Mouse (Mus musculus): Measurements from ENCODE around the gene Krtap4-2.
"Not testable (repeated sequence)": the region's sequence is repeated elsewhere in the genome, so short reads cannot be mapped to it uniquely, and the experiment has no call there.

Gene Krtap4-2

GRCm38 (mm10) chr11:99634653-99635134, at the start of gene Krtap4-2:
Krtap4-2 (minus strand) TSS chr11:99635084.
- no peak for DNase-seq (ENCODE audit: low spot score)

DNA sequence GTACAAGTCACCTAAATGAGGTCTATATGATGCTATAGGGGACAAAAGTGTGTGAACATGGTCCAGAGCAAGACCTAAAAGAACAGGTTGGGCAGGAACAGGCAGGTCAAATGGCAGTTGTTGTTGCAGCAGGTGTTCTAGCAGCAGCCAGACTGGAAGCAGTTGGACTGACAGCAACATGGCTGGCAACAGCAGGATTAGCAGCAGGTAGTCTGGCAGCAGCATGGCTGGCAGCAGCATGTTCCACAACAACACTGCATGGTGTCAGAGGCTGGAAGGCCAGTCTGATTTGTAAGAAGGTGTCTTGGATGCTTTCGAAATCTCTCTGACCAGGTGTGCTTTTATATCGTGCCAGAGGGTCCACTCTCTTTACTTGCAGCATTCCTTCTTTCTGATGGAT, 48.6 kb upstream of the Krtap4-2 start:
- DNase-seq (ENCODE audit: low spot score) = no peak

DNA sequence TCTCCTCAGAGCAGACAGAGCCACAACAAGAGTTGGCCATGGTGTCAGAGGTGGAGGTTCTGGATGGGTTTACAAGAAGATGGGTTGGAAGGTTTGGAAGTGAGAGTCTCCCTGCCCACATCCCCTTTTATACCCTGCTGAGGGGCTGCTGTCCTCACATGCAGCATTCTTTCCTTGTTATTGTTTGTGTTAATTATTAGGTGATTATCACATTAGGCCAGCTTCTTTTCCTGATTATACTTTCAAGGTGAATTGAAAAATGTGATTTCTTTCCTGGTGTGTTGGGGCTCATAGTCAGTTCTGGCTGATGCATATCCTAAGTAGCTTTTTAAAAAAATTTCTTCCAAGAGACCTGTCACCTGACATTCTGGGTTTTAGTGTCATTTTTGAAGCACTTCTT, 31.0 kb upstream of the Krtap4-2 start, which contains the start of gene Krtap4-6:
Gene Krtap4-6, minus strand, starts transcription at position 101 of the 400 bp plus-strand sequence.
- DNase-seq (ENCODE audit: low spot score) = no peak

DNA sequence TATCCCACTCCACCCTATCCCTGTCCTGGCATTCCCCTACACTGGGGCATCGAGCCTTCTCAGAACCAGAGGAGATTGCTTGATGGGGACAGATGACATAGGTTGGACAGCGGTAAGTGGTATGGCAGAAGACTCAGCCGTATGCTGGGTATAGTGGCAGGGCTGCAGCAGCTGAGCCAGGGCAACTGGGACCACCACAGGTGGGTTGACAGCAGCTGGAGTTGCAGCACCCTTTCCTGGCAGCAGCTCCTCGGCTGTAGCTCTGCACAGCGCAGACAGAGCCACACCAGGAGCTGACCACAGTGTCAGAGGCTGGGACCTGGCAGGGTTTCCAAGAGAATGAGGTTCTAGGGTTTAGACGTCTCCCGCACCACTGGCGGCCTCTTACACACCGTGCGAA, 27.9 kb upstream of the Krtap4-2 start:
- DNase-seq (ENCODE audit: low spot score) = no peak

DNA sequence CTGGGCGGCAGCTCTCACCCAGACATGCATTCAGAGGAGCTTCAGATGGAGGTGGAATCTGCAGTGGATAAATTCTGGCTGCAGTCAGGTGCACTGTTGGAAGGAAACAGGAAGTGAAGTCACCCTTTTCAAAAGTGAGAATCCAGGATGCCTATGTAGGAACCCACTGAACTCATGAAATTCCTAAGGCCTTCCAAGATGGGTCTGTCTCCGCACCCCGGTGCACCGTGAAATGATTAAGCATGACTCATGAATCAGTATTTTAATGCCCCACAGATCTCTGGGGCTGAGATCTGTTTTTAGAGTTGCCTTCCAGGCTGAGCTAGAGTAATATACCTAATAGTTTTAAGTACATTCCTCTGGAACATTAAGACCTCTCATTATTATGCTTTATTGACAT, 24.4 kb upstream of the Krtap4-2 start:
- no peak for DNase-seq (ENCODE audit: low spot score)

DNA sequence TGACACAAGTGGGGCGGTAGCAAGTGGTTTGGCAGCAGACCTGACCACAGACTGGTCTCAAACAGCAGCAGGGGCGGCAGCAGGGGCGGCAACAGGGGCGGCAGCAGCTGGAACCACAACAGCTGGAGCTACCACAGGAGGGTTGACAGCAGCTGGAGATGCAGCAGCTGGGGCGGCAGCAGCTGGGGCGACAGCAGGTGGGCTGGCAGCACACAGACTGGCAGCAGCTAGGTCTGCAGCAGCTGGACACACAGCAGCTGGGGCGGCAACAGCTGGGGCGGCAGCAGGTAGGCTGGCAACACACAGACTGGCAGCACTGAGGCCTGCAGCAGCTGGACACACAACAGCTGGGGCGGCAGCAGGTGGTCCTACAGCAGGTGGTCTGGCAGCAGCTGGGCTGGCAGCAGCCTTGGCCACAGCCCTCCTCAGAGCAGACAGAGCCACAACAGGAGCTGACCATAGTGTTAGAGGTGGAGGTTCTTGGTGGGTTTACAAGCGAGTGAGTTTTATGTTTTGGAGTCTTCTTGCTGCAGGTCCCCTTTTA, 23.7 kb upstream of the Krtap4-2 start, which contains the start of gene Gm11563:
Gene Gm11563, minus strand, starts transcription at position 494 of the 544 bp plus-strand sequence.
- DNase-seq (ENCODE audit: low spot score) = not testable (repeated sequence)

GRCm38 (mm10) chr11:99657051-99657450, 22.2 kb upstream of the Krtap4-2 start:
- no peak for DNase-seq (ENCODE audit: low spot score)

DNA sequence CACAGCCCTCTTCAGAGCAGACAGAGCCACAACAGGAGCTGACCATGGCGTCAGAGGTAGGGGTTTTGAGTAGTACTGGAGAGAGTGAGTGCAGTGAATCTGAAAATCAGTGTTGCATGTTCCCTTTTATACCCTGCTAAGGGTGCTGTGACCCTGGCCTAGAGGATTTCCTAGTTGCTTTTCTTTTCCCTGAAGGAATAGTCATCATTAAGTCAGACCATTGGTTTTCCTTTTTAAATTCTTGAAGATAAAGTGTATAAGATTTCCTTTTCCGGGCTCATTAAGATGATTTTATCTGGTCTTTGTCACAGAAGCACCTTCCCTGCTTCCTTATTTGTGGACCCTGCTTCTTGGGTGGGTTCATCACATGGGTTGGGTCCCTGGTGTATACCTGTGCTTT, 15.3 kb upstream of the Krtap4-2 start, which contains the start of gene Gm11555:
Gene Gm11555, minus strand, starts transcription at position 101 of the 400 bp plus-strand sequence.
- DNase-seq (ENCODE audit: low spot score) = no peak

GRCm38 (mm10) chr11:99646444-99646843, 11.6 kb upstream of the Krtap4-2 start:
- no peak for DNase-seq (ENCODE audit: low spot score)

DNA sequence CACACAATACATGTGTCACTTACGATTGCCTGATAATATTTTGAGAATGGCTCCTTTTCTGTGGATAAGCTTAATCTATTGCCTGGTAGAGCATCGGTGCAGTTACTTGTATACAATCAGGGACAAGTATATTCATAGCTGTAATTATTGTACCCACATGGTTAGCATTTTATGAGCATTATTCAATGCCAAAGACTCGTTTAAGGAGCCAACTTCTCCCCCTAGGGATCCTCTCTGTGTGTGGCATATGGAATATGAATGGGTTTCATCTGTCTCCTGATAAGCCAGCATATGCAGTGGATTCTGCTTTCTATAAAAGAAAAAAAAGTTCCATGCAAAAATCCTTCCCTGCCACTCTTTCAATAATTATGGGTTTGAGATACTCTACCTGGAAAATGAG, 9.5 kb upstream of the Krtap4-2 start:
- DNase-seq (ENCODE audit: low spot score) = no peak

DNA sequence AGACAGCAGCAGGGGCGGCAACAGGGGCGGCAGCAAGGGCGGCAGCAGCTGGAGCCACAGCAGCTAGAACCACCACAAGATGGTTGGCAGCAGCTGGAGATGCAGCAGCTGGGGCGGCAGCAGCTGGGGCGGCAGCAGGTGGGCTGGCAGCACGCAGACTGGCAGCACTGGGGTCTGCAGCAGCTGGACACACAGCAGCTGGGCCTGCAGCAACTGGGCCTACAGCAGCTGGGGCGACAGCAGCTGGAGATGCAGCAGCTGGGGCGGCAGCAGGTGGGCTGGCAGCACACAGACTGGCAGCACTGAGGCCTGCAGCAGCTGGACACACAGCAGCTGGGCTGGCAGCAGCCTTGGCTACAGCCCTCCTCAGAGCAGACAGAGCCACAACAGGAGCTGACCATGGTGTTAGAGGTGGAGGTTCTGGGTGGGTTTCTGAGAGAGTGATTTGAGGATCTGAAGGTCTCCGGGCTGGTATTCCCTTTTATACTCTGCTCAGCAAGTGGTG, 8.8 kb upstream of the Krtap4-2 start, which contains the start of gene Krtap4-7:
Gene Krtap4-7, minus strand, starts transcription at position 455 of the 505 bp plus-strand sequence.
- DNase-seq (ENCODE audit: low spot score) = not testable (repeated sequence)

DNA sequence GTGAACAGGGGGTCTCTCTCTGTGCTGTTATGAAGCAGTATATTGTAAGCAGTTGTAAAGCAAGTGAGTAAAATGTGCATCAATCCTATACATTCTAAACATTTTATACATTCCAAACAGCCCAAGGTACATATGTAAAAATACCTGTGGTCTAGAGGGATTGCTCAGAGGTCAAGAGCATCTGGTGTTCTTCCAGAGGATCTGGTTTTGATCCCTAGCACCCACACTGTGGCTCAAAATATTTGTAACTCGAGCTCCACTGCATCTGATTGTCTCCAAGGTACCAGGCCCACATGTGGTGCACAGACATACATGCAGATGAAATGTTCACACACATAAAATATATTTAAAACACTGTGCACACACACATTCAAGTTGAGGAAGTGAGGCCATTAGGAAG, 6.0 kb upstream of the Krtap4-2 start:
- DNase-seq (ENCODE audit: low spot score) = no peak

- DNase-seq (ENCODE audit: low spot score) = no peak
Measured at GRCm38 (mm10) chr11:99637086-99637485, 2.2 kb upstream of the Krtap4-2 start.

DNA sequence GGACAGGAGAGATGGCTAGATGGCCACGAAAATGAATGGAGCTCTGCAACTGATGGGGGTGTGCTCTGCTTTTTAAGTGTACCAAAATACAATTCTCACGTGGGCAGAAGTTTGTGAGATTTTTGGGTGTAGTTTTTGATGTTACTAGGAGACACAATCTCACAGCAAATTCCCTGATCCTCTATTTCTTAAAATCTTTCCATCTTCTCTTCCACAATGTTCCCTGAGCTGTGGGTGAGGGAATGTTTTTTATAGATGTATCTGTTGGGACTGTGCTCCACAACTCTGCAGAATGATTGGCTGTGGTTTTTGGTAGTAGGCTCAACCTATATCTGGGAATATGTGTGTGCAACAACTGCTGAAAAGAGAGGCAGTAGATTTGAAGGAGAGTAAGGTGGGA, 1.6 kb downstream of the Krtap4-2 start:
- DNase-seq (ENCODE audit: low spot score) = no peak

DNA sequence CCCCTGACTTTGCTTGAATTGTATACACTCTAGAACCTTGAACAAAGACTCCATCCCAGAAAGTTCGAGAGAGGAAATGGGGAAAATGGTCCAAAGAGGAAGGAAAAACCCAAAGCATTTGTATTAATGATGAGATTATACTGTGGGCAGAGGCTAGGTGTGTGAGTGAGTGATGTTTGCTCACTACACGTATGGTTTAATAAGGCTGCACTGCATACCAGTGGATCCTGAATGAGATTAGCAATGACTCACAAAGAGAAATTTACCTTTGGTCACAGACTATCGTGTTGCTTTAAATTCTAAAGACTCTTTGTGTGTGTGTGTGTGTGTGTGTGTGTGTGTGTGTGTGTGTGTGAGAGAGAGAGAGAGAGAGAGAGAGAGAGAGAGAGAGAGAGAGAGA, 4.0 kb downstream of the Krtap4-2 start:
- DNase-seq (ENCODE audit: low spot score) = no peak

DNA sequence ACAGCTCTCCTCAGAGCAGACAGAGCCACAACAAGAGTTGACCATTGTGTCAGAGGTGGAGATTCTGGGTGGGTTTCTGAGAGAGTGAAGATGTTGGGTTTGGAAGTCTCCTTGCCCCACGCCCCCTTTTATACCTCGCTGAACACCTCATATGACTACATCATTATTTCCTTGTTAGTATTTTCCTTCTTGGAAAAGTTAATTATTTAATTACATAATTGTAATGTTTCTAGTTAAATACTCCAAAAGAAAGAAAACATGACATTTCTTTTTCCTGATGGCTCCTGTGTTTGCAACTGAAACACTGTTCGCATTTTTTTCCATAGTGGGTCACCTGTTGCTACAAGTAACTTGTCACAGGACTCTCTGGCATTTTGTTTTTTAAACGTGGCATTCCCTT, 6.7 kb downstream of the Krtap4-2 start, which contains the start of gene Krtap4-1:
Gene Krtap4-1, minus strand, starts transcription at position 101 of the 400 bp plus-strand sequence.
- DNase-seq (ENCODE audit: low spot score) = no peak

DNA sequence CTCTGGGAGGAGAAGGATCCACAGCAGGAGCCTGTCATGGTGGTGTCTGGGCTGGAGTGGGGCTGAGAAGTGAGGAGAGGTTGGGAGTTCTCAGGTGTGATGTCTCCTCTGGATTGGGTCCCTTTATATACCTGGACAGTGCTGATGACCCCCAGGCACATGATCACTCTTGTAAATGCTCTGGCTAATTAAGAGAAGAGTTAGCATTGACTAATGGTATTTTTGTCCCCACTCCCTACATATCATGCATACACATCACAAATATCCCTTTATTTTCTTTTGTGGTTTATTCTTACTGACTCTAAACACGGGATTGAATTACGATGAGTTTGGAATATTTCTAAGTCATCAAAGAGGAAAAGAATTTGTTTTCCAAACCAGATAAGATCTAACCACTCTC, 14.5 kb downstream of the Krtap4-2 start, which contains the start of gene Gm11562:
Gene Gm11562, minus strand, starts transcription at position 101 of the 400 bp plus-strand sequence.
- no peak for DNase-seq (ENCODE audit: low spot score)

DNA sequence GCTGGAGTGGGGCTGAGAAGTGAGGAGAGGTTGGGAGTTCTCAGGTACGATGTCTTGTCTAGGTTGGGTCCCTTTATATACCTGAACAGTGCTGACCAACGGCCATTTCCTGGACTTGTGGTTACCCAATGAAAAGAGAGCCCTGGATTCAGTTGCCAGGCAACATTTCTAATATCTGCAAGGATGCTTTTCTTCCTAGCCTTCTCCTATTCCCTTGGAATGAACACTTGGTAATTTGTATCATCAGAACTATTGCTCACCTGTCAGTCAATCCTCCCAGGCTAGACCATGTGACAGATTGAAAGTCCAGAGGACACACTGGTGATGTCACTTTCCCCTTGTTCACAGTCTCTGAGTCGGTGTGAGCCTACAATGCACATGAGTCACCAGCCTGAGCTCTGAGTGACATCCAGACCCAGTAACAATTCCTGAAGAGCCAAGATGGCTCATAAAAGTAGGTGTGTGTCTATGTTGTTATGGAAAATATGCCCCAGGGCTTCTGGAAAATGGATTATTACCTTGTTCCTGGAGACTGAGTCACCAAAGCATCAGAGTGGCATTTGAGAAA, 20.0 kb downstream of the Krtap4-2 start, which contains the start of gene Krtap2-4:
Gene Krtap2-4, minus strand, starts transcription at position 51 of the 568 bp plus-strand sequence.
- no peak for DNase-seq (ENCODE audit: low spot score)

- not testable (repeated sequence) for DNase-seq (ENCODE audit: low spot score)
Measured at GRCm38 (mm10) chr11:99610089-99610488, 24.8 kb downstream of the Krtap4-2 start, which contains the start of gene Gm11937. Gm11937 (minus strand) TSS chr11:99610189.

DNA sequence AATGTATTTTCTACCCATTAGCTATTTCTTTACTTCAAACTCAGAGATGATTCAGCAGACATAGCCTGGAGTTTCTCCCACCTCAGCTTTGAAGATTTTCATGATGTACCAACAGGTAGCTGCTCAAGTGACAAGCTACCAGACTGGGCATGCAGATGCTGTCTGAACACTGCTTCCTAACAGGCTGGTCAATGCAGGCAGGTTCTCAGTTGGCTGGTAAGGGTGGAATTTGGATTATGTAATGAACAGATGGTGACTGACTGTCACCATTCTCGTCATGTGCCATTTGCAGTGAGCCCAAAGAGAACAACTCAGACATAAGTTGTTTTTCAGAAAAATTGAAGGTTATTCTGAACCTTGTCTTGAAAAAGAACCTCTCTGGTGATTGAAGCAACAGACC, 25.8 kb downstream of the Krtap4-2 start:
- DNase-seq (ENCODE audit: low spot score) = no peak

DNA sequence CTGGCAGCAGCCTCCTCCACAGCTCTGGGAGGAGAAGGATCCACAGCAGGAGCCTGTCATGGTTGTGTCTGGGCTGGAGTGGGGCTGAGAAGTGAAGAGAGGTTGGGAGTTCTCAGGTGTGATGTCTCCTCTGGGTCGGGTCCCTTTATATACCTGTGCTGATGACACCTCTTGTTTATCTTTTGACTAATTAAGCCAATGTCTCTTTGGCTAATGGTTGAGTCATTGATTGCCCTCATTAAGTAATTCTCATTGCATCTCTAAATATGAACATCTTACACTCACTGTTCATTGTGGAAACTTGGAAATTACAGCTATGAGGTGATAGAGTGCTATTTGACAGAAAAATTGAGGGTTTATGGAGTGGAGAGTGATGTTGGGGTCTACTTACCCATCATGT, 31.7 kb downstream of the Krtap4-2 start, which contains the start of gene Gm11938:
Gene Gm11938, minus strand, starts transcription at position 101 of the 400 bp plus-strand sequence.
- DNase-seq (ENCODE audit: low spot score) = not testable (repeated sequence)

GRCm38 (mm10) chr11:99597742-99598141, 37.1 kb downstream of the Krtap4-2 start, which contains the start of gene Krtap9-3:
Krtap9-3 (minus strand) TSS chr11:99598105.
- not testable (repeated sequence) for DNase-seq (ENCODE audit: low spot score)

GRCm38 (mm10) chr11:99590981-99591380, 43.9 kb downstream of the Krtap4-2 start, which contains the start of gene Krtap1-3:
Krtap1-3 (minus strand) TSS chr11:99591339.
- DNase-seq (ENCODE audit: low spot score) = no peak

Measured in embryo, embryonic 10.5 days (tissue).